Mouse (Mus musculus) hindlimb bud, embryonic 11.5 days (tissue): ENCODE measurements around the gene AI481877.
A peak's percentile ranks its signal among the peaks of the same experiment; 100 is the strongest.

ENCODE experiments used
- DNase-seq: peaks from one replicate; pipeline ENCODE4 v3.0.0-alpha.2; 2012; ENCODE audit warnings: low read depth, low spot score; ENCODE audit errors: extremely low spot score

The AI481877 gene

DNA sequence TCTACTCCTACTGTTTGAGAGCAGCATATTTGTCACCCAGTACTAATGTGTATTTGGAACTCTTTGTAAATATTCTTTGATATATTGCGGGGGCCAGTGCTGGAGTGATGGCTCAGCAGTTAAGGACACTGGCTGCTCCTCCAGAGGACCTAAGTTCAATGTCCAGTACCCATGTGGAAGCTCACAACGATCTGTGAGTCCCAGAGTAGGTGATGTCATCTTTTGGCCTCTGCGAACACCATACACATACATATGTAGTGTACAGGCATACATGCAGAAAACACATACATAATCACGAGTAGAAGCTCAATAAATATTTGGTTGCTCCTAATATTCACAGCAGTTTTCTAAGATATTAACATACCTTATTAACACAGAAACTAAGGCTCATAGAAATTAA is 9.8 kb downstream of the AI481877 start:
- DNase-seq = no peak

DNA sequence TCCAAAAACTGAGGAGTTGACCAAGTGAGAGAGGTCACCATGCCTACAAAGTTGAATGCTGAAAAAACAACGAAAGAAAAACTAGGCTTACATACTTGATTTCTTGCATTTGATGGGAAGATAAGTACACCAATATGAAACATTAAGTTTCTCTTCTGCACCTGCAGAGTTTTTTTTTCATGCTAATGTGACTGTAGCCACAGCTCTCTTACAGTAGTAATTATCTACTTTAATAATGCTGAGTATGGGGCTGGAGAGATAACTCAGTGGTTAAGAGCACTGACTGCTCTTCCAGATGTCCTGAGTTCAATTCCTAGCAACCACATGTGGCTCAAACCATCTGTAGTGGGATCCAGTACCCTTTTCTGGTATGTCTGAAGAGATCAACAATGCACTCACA is 13.7 kb downstream of the AI481877 start:
- no peak for DNase-seq

DNA sequence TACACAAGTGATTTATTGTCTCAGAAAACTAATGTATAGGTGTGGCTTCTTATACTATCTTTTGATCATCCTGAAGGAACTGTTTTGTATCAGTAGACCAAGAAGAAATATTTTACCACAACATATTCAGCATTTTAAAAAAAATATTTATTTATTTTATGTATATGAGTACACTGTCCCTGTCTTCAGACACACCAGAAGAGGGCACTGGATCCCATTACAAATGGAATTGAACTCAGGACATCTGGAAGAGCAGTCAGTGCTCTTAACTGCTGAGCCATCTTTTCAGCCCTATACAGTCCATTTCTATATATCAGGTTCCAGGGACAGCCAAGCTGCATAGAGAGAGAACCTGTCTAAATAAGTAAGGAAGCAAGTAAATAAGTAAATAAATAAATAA is 15.2 kb downstream of the AI481877 start:
- DNase-seq = no peak

DNA sequence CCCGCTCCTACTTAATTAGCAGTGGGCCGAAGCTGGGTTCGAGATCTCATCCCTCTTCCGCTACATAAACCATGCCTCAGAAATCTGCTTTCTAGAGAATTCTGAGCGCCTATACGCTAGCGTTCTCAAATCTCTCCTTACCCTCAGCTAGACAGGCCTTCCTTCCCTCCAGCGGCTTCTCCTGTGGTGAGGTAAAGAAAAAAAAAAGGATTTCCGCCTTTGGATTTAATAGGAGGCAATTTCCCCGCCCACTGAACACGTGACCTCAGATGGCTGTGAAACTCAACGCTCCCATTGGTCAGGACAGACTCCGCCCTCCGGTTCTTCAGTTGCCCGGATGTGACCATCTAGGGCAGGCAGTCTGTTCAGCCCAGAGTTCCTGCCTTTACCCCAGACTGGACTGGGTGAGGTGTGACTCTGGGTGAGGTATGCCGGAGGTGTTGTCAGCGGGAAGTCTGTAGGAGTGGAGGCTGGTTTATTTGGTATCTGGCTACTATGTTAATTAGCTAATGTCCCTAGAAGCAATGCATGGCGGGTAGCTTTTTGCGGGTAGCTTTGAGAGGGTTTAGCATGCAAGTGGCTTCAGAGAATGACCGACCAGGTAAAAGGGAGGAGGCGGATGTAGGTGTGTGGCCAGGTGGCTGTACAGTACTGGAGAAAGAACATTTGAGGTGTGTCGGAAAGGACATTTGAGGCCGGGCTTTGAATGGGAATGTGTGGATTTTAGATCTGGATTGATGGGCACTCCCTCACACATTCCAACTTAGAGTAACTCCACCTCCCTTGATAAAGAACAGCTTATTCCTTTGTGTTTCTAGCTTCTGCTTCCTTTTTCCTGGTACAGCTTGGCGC is 20.9 kb downstream of the AI481877 start:
- no peak for DNase-seq

DNA sequence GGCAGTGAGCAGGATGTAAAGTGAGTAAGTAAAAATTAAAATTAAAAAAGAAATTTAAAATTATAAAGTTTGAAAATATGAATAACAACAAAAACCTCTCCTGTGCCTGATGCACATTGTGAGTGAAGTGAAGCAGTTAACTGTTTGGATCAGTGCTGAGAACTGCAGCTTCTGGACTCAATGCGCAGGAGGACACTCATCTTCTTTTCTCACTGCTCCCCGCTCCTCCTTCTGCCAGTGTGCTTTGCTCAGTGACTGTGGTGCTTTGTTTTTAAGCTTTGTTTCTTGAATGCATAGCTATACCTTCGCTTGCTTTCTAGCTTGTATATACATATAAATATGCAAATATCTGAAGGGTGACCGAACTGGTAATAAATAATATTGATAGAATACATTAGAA is 30.1 kb downstream of the AI481877 start:
- no peak for DNase-seq

DNA sequence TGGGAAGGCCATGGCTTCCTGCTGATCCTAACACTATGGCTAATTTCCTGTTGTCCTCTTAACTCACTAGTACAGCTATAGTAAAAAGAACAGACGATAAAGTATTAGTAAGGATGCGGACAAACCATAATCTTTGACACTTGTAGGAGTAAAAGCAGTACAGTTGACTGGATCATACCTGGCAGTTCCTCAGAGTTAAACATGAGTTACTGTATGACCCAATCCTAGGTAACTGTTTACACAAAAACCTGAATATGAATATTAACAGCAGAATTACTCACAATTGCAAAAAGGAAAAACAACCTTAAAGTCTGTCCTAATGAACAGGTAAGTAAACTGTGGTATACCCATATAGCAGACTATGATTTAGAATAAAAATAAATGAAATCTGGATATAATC is 30.9 kb downstream of the AI481877 start:
- DNase-seq = no peak

DNA sequence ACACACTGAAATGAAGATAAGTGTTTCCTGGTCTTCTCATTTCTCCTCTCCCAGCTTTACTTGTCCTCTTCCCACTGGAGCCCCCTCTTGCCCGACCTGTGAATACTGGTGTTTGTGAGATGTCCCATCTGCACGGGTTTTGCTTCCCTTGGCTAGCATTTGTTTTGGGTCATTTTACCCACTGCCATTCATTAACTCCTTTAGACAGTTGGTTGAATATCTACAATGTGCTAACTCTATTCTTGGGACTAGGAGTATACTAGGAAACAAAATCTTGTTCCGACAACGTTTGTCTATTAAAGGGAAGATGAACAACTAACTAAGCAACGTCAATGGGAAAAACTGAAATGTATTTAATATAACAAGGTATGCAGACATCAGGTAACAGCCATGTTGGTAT is 32.1 kb downstream of the AI481877 start:
- DNase-seq = no peak

DNA sequence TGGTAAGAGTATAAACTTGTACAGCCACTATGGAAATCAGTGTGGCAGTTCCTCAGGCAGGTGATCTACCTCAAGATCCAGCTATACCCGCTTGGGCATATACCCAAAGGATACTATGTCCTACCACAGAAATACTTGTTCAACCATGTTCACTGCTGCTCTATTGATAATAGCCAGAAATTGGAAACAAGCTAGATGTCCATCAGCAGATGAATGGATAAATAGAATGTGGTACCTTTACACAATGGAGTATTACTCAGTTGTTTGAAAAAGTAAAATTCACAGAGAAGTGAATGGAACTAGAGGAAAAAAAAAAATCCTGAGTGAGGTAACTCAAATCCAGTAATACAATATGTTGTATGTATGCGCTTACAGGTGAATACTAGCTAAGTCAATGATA is 34.6 kb downstream of the AI481877 start:
- DNase-seq = no peak

DNA sequence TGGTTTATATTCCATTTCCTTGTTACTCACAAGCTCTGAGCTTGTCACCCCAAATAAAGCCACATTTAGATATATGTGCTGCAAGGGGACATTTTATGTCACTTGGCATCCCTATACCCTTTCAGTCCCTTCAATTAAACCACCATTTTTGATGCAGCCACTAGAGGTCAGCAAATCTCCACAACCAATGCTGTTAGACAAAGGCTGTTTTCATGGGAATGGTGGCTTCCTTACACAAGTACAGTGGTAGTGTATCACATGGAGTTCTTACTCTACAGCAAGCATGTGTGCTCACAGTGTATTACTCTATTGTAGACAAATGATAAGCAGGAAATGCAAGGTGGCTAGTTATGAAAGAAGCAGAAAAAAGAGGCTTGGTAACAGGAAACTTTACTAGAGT is 42.4 kb downstream of the AI481877 start:
- peak; percentile 83 for DNase-seq

DNA sequence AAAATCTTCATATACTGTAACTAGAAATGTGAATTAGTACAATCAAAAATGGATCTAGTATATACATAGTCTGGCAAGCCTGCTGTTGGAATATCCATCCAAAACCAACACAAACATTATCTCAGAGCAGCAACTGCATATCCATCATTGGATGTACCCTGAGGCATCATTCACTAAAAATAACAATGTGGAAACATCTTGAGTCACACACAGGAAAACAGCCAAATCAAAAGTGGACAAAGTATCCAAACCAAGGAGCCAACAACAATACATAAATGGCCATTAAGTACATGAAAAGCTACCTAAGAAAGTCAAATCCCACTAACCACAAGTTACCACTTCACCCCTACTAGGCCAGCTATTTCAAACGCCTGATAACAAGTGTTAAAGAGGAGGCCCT is 49.4 kb downstream of the AI481877 start:
- no peak for DNase-seq

DNA sequence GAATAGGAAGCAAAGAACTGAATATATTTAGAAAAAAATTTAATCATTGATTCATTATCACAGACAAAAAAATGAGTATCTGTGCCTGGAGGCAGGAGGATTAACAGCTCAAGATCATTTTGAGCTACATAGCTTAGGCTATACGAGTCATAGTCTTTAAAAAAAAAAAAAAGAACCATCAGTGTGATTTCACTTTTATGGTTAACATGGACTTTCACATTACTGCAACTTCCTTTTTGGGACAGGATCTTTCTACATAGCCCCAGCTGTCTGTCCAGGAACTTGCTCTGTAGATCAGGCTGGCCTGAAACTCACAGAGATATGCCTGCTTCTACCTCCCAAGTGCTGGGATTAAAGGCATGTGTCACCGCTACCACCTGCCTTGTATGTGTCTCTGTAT is 55.4 kb downstream of the AI481877 start:
- DNase-seq = no peak

DNA sequence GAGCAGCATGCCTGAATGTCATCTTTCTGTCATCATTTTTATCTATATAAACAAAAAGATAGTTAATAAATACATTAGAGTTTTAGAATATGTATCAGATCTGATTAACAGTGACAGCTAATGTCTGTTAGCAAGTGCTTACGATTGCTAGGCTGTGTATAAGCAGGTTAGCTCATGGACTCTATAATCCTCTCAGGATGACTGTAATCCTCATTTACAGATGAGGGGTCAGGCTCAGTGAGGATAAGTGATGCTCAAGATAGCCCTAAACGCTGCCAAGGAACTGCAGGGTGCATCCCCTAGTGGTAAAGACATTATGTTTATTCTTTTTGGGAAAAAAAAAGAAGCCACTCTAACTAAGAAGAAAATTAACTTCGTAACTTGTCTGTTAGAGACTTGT is 69.5 kb downstream of the AI481877 start:
- no peak for DNase-seq

DNA sequence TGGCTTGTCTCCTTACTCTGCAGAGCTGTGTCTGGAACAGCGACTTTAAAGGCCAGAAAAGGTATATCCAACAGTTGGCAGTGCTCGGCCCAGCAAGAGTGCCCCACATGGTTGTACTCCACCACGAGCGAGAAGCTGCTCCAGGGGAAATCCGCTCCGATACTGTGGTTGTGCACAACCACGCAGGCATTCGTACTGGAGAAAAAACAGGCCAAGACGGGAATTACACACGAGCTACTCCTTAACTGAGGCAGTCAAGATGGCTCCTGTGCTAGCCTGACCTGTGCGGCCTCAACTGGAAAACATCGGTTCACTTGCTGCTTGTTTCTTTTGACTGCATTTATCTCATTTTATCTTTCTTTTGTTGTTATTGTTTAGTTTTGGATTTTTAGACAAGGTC is 76.3 kb downstream of the AI481877 start:
- DNase-seq = no peak

DNA sequence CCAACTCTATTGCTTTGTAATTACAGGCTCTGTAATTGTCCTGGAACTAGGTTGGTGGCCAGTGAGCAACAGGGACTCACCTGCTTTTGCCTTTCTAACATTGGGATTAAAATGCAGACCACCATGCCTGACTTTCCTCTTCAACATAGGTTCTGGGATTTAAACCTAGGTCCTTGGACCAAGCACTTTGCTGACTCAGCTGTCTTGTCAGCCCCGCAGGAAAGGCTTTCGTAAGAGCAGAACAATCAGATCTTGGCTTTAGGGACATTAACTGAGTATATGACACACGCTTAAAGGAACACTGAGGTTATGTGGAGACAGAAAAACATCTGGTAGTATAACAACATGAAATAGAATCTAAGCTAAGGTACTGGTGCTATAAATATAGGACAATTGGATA is 80.9 kb downstream of the AI481877 start:
- no peak for DNase-seq

DNA sequence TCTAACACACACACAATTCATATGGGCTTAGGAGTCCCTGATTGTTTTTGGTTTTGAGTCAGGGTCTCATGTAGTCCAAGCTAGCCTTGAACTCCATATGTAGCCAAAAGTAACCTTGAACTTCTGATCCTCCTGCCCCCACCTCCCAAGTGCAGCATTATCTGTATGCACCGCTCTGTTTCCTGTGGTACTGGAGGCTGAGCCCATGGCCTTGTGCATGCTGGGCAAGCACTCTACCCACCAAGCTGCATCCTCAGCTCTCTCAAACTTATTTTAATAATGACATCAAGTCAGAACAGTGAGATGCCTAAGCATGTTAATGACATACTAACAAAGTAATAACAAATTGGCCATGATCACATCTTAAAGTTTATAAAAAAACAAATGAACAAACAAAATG is 87.7 kb downstream of the AI481877 start:
- DNase-seq = no peak

DNA sequence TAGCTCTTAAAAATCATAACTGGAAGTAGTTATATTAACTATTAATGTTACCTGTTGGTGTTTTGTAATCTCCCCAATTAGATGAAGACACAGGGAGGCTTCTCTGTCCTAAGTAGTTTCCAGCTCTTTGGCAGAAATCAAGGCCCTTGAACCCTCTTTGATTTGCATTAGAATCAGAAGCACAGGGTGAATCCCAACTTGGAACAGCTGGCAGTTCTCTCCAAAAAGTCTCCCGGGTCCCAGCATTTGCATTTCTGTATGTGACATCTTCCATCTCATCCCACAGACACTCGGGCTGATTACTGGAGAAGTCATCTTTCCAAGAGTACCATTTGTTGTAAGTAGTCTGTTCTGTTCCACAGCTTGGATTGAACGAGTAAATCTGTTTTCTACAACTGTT is 91.6 kb downstream of the AI481877 start:
- DNase-seq = no peak

DNA sequence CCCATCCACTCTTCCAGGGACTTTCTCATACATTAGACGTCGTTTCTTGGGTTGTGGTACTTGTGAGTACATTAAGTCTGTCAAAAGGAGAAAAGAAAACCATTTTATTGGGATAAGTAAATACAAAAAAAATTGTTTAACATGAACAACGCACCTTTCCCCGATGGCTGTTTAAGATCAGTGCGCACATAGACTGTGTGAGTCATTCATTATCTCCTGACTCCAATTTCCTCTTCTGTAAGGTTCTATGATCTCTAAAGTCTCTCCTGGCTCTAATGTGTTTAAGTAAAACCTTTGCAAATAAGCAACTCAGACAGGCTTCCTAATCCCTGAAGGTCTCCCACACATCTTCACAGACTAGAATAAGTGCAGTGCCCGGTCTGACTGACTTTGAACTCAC is 94.9 kb downstream of the AI481877 start:
- DNase-seq = no peak

DNA sequence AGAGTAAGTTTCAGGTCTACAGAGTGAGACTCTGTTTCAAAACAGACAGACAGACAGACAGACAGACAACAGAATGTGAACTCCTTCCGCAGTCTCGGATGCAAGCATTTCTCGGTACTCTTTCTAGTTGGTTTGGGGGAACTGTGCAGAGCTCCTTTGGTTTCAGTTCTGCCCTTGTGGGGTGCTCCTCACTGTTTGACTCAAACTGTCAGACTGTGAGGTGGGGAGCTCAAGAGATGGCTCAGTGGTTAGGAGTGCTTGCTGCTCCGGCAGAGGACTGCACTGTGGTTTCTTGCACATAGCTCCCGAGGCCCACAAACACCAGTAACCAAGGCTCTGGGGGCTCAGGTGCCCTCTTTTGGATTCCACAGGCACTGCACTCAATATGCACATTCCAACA is 95.7 kb downstream of the AI481877 start:
- DNase-seq = no peak

DNA sequence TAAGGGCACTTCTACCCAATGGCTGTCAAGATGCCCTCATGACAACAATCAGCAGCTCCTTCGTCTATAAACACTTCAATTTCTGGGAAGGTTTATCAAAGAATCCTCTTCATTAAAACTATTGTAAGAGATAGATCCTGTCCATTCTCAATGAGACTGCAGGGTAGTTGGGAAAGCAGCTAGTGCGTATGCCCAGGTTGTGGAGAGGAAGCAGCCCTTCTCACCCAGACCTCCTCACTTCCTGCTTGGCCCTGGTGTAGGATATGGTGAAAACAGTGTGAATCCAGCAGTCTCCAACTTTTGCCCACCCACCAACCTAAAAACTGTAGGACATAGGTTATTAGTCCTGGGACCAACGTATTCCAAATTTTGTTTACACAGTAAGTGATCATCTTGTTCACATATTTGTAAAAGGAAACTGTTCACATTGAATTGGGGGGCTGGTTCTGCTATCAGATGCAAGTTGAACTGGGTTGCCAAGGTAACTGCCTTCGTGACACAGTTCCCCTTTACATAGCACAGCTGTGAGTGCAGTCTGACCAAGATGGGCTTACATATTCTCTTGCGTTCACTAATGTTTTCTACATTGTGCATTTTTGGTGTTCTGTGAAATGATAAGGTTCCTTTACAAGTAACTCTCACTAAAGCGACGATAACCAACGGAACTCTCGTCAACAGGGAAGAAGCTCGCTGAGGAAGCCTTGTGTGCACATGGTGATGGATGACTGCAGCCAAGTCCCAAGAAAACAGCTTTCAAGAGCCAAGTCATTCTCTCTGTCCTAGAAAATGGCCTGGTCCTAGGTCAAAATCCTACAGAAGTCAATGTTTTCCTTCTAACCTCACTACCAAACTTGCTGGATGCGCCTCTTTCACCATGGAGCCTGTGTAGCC is 98.1 kb downstream of the AI481877 start:
- DNase-seq = no peak

DNA sequence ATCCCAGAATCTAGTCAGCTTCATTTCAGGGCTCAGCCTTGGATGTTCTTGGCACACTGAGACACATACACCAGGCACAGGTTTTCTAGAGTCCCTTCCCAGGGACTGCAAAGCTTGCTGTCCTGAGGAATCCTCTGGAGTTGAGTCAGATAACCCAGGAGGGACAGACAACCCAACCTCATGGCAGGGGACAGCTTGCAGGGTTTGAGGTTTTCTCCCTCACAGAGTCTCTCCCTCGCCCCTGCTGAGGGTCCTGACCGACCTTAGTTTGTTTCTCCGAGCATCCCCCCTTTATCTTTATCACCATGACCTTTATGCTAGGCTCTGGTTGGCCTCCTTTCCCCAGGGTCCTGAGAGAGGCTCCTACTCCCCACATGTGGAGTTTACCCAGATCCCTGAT is 101.3 kb downstream of the AI481877 start:
- DNase-seq = no peak

DNA sequence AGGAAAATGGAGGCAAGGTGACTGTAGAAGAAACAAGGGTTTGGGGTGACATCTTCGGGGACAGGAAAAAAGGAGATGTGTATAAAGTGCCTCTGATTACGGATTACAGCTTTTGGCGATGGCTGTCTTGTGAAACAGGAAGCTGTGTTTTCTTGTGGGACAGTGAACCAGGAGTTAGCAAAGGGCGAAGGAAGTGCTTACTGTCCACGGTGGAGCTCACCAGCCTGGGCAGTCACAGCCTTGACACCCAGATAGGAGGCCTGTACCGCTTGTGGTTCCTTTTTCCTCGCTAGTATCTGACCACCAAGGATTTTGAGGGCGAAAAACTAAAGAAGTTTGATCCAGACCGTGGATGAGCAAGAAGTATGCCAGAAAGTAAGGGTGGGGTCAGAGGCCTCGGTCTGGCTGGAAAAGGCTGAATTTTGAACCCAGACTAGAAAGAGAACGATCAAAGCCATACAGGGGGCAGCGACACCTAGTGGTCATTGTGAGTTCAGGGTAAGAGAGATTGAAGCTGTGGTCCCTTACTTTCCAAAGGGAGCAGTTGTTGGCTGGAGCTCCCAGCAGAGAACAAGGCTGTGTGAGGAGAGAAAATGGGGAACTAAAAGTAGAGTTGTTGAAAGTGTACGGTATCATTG is 102.2 kb downstream of the AI481877 start:
- peak; percentile 77 for DNase-seq
